29 mouse cellular contexts compared by ENCODE assay signal in genomic region chr19:20566294-20566693, GRCm38 (mm10).
DNase-seq lines count a peak whose midpoint lies in the region; ATAC-seq and TF ChIP-seq lines count a peak whose summit lies in the region.
"Had no signal": no experiment of that assay in that cellular context is flagged by ENCODE, and none has a peak within 500 bp of the region (broad histone marks: within the 10 kb centered on the region; RNA-seq: fewer than 3 reads in every experiment).

No protein-coding gene starts in this region.

- H3K4me2 ChIP-seq in hindbrain, postnatal 0 days (ENCODE audit: low read depth, low read length) = no peak overlapping the region
- no peak overlapping the region for H3K4me2 ChIP-seq in hindbrain, embryonic 14.5 days (replicated peaks)
- H3K4me2 ChIP-seq: embryonic facial prominence, embryonic 13.5 days; heart, embryonic 13.5 days; hindbrain, embryonic 15.5 days; limb, embryonic 12.5 days; liver, embryonic 15.5 days; midbrain, embryonic 12.5 days; neural tube, embryonic 12.5 days had no signal

- no peaks in the 10 kb centered on the region for H3K27me3 ChIP-seq in hindbrain, postnatal 0 days (ENCODE audit: insufficient read depth, low read length)
- no peaks in the 10 kb centered on the region for H3K27me3 ChIP-seq in hindbrain, embryonic 14.5 days (ENCODE audit: control insufficient read depth, insufficient read depth, low read length)
- H3K27me3 ChIP-seq: embryonic facial prominence, embryonic 13.5 days; heart, embryonic 13.5 days; hindbrain, embryonic 15.5 days; limb, embryonic 12.5 days; liver, embryonic 15.5 days; midbrain, embryonic 12.5 days; neural tube, embryonic 12.5 days had no signal

- H3K4me1 ChIP-seq in hindbrain, postnatal 0 days (ENCODE audit: insufficient read depth, low read length) = no peaks in the 10 kb centered on the region
- no peaks in the 10 kb centered on the region for H3K4me1 ChIP-seq in hindbrain, embryonic 14.5 days (replicated peaks; ENCODE audit: control insufficient read depth, insufficient read depth, low read length)
- H3K4me1 ChIP-seq: embryonic facial prominence, embryonic 13.5 days; forebrain, embryonic 10.5 days; heart, embryonic 13.5 days; hindbrain, embryonic 15.5 days; limb, embryonic 12.5 days; liver, embryonic 15.5 days; midbrain, embryonic 12.5 days; neural tube, embryonic 12.5 days had no signal

- H3K9ac ChIP-seq in hindbrain, postnatal 0 days (replicated peaks; ENCODE audit: low read length) = no peak overlapping the region
- H3K9ac ChIP-seq in hindbrain, embryonic 14.5 days = no peak overlapping the region
- H3K9ac ChIP-seq: embryonic facial prominence, embryonic 13.5 days; heart, embryonic 13.5 days; hindbrain, embryonic 15.5 days; limb, embryonic 12.5 days; liver, embryonic 15.5 days; midbrain, embryonic 12.5 days; neural tube, embryonic 12.5 days had no signal

- 75% methylated on average over 4 of the region's 4 CpGs for WGBS in hindbrain, postnatal 0 days
- 85% methylated on average over 4 of the region's 4 CpGs for WGBS in hindbrain, embryonic 14.5 days

- peak; percentile 11 for DNase-seq in hindbrain, postnatal 0 days (ENCODE audit: low spot score)
- no peak for DNase-seq in hindbrain, embryonic 14.5 days (ENCODE audit: low spot score)
- peak; percentile 10 for DNase-seq in lung, postnatal 36 days
- DNase-seq in lung, postnatal 14 days = no peak
- DNase-seq in brain, adult 2 months (ENCODE audit: low read depth, low spot score) = peak; percentile 24
- peak; percentile 14 for DNase-seq in mesoderm, embryonic 11.5 days (ENCODE audit: low read depth, low spot score)
- no peak for DNase-seq in right cerebral cortex, adult 2 months (ENCODE audit: low spot score in 2 of 2)
- DNase-seq: cerebellum, adult 11 months; cerebellum, adult 9-10 months; cerebellum, postnatal 36 days; embryo, embryonic 11 days; gastrocnemius, postnatal 10 days; heart, postnatal 10 days; kidney, adult 2 months; kidney, postnatal 36 days; right cerebral cortex, postnatal 14 days; thymus, postnatal 4 days had no signal

- H3K36me3 ChIP-seq in hindbrain, postnatal 0 days (ENCODE audit: insufficient read depth, low read length) = no peaks in the 10 kb centered on the region
- no peaks in the 10 kb centered on the region for H3K36me3 ChIP-seq in hindbrain, embryonic 14.5 days (replicated peaks; ENCODE audit: control insufficient read depth, insufficient read depth)
- H3K36me3 ChIP-seq: embryonic facial prominence, embryonic 13.5 days; forebrain, embryonic 10.5 days; heart, embryonic 13.5 days; hindbrain, embryonic 15.5 days; limb, embryonic 12.5 days; liver, embryonic 15.5 days; midbrain, embryonic 12.5 days; neural tube, embryonic 12.5 days had no signal

- H3K4me3 ChIP-seq in hindbrain, postnatal 0 days (ENCODE audit: low read length) = no peak overlapping the region
- H3K4me3 ChIP-seq in hindbrain, embryonic 14.5 days (replicated peaks; ENCODE audit: low read length) = no peak overlapping the region
- H3K4me3 ChIP-seq: embryonic facial prominence, embryonic 13.5 days; forebrain, embryonic 10.5 days; heart, embryonic 13.5 days; hindbrain, embryonic 15.5 days; layer of hippocampus, adult 2 months; left cerebral cortex, adult 2 months; limb, embryonic 12.5 days; liver, embryonic 15.5 days; midbrain, embryonic 12.5 days; myocyte; neural tube, embryonic 12.5 days had no signal

- TF ChIP-seq CTCF in hindbrain, postnatal 0 days (IDR thresholded peaks at IDR 0.05; ENCODE audit: low read depth) = no peak

- no peaks in the 10 kb centered on the region for H3K9me3 ChIP-seq in hindbrain, postnatal 0 days (ENCODE audit: low read length)
- H3K9me3 ChIP-seq in hindbrain, embryonic 14.5 days (ENCODE audit: control insufficient read depth, low read length) = no peaks in the 10 kb centered on the region
- H3K9me3 ChIP-seq: embryonic facial prominence, embryonic 13.5 days; forebrain, embryonic 10.5 days; heart, embryonic 13.5 days; hindbrain, embryonic 15.5 days; limb, embryonic 12.5 days; liver, embryonic 15.5 days; midbrain, embryonic 12.5 days; neural tube, embryonic 12.5 days had no signal

- H3K27ac ChIP-seq in hindbrain, postnatal 0 days = no peak overlapping the region
- H3K27ac ChIP-seq in hindbrain, embryonic 14.5 days = no peak overlapping the region
- H3K27ac ChIP-seq: embryonic facial prominence, embryonic 13.5 days; forebrain, embryonic 10.5 days; heart, embryonic 13.5 days; hindbrain, embryonic 15.5 days; layer of hippocampus, adult 2 months; left cerebral cortex, adult 2 months; limb, embryonic 12.5 days; liver, embryonic 15.5 days; midbrain, embryonic 12.5 days; neural tube, embryonic 12.5 days had no signal

- no peak for ATAC-seq in hindbrain, postnatal 0 days
- no peak for ATAC-seq in hindbrain, embryonic 14.5 days (ENCODE audit: low FRiP score)
- ATAC-seq: forebrain, embryonic 16.5 days had no signal

Comparison
In these comparisons a context has a peak if more than half of its experiments do, and no peak if none do; other contexts are left out.
1. DNase-seq: peak in hindbrain, postnatal 0 days (single experiment), lung, postnatal 36 days (single experiment), brain, adult 2 months (single experiment) and mesoderm, embryonic 11.5 days (single experiment); none in hindbrain, embryonic 14.5 days (single experiment), lung, postnatal 14 days (single experiment) and right cerebral cortex, adult 2 months (0 of 2).